Mouse (Mus musculus) CD4-positive, CD25-positive, alpha-beta regulatory T cell, adult 4 months (primary cell): Measurements from ENCODE around the gene Cpne6. TPM values are rescaled to one million over a fixed set of nuclear protein-coding genes. Genes with fewer than 3 reads are reported as not detected.

Experiments used
- ATAC-seq: one replicate; pipeline ENCODE4 v1.8.0; 2017
- polyA plus RNA-seq, 2 experiments: library from polyadenylated mRNA; unstranded; fragments of 100-300 nt; shearing (Covaris generic); gene quantifications; one replicate each; pipeline ENCODE4 v1.2.1; 2017

Cpne6 gene
- polyA plus RNA-seq, 2 experiments from 2014 or later: not detected

- no peak for ATAC-seq
These were observed 4.6 kb upstream of the Cpne6 start for GRCm38 (mm10) chr14:55505612-55506011.

GRCm38 (mm10) chr14:55507801-55508200, 2.4 kb upstream of the Cpne6 start:
- no peak for ATAC-seq

- ATAC-seq: no peak
These were observed 705 bp upstream of the Cpne6 start for GRCm38 (mm10) chr14:55509540-55509939.

DNA sequence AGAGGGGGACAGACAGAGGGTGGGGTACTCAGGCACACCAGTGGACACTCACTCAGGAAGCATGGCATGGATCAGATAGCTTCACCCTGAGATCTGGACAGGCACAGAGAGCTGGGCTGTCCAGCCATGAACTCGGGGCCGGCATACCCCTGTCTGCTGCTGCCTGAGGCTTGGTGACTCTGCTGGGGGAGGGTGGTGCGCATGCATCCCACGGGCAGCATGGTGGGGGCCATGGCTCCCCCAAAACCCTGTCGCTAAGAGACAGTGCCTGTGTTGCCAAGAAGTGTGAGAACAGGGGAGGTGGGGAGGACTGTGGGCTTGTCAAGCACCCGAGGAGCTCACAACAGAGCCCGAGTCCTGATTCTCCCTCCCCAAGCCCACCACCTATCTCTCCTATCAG, 792 bp downstream of the Cpne6 start:
- ATAC-seq: no peak

- no peak for ATAC-seq
These were observed 3.7 kb downstream of the Cpne6 start for GRCm38 (mm10) chr14:55513927-55514326.

- ATAC-seq: no peak
These were observed 5.6 kb downstream of the Cpne6 start for GRCm38 (mm10) chr14:55515846-55516245.

- no peak for ATAC-seq
These were observed 8.7 kb downstream of the Cpne6 start for GRCm38 (mm10) chr14:55518897-55519296.

GRCm38 (mm10) chr14:55519604-55520003, 9.4 kb downstream of the Cpne6 start:
- ATAC-seq: no peak

DNA sequence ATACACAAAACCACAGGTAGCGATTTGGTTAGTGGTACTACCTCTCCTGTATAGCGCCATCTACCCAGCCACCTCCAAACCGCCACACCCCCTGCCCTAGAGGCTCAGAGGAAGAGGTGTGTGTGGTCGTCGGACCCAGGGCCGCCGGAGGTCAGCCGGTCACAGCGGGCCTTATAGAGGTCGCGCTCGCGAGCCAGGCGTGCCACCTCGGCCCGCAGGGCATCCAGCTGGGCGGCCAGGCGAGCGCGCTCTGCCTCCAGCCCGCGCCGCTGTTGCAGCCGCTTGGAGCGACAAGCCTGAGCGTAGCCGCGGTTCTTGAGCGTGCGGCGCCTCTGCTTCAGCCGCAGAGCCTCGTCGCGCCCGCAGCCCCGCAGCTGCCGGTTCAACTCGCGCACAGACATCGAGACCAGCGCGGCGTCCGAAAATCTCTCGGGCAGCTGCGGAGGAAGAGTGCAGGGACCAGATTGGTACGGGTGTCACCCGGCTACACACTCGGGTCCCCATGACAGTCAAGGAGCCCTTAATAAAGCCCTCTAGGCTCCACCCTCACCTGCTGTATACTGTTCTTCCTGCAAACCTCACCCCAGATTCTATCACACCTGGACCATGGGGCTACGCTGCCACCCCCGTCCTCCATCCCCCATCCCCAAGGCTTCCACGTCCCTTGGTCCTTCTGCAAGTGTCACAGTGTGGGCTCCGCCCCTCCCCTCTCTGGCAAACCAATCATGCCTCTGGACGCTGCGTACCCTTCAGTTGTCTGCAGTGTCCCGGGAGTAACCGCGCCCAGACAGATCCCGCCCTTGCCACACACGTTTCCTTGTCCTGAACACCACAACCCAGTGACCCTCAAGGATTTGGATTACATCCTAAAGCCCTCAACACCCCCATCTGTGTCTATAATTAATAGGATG, 10.5 kb downstream of the Cpne6 start:
- no peak for ATAC-seq

DNA sequence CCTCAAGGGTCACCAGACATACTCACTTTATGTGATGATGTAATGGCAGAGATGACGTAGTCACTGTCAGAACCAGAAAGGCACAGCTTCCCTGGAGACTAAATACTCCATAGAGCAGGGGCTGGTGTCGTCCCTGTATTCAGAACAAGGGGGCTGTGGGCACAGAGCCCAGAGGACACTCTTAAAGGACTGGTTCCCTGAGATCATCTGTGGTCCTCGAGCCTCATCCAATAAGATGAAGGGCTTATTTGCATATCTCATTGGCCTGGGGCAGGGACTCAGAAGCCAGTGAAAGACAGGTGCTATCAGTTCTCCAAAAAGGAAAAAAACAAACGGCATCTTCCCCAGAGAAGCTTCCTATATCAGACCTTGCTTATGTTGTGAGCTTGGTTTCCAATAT, 13.8 kb downstream of the Cpne6 start:
- ATAC-seq: no peak

GRCm38 (mm10) chr14:55524785-55525184, 14.5 kb downstream of the Cpne6 start, which contains the start of gene Nrl:
Nrl (minus strand) TSS chr14:55524981.
- no peak for ATAC-seq

- no peak for ATAC-seq
These were observed 16.4 kb downstream of the Cpne6 start for GRCm38 (mm10) chr14:55526674-55527073.

- peak; percentile 37 for ATAC-seq
These were observed 17.7 kb downstream of the Cpne6 start for GRCm38 (mm10) chr14:55527940-55528339.

DNA sequence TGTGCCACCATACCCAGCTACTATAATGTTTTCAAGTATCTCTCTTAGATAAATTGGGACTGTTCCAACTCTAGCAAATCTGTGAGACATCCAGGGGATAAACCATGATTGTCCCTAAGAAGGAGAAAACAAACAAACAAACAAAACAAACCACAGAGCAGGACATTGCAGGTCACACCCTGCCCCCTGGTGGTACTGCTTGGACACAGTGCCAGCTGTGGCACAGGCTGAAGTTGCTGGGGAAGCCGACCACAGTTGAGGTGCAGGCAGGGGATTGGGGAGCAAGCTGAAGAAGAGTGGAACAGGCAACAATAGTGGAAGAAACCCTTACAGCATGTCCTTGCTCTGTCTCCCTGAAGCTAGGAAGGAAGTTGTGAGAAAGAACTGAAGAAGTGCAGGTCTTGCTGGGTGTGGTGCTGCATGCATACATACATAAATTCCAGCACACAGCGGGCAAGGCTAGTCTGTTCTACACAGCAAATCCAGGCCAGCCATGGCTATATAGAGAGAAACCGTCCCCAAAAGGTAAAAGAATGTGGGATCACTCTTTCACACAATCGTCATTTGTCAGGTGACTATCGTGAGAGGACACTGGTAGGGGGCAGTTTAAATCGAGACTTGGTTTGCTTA, 26.0 kb downstream of the Cpne6 start:
- ATAC-seq: no peak

GRCm38 (mm10) chr14:55540067-55540786, 30.0 kb downstream of the Cpne6 start, which contains the start of gene Pck2:
Pck2 (plus strand) TSS chr14:55540266.
- ATAC-seq: peak; percentile 83

GRCm38 (mm10) chr14:55540787-55541321, 30.6 kb downstream of the Cpne6 start:
- ATAC-seq: peak; percentile 48

DNA sequence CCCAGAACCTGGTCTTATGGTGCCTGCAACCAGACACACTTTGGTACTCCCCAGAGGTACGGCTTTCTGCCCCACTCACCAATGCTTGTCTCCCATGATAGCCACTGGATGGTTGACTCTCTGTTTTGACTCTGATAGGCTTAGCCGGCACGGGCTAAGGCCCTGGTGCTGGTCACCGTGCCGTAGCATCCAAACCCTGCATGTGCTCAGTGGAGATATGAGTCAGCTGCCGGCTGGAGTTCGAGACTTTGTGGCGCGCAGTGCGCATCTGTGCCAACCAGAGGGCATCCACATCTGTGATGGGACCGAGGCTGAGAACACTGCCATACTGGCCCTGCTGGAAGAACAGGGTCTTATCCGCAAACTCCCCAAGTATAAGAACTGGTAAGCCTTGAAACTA, 32.0 kb downstream of the Cpne6 start:
- ATAC-seq: no peak

- ATAC-seq: no peak
These were observed 34.1 kb downstream of the Cpne6 start for GRCm38 (mm10) chr14:55544334-55544733.

DNA sequence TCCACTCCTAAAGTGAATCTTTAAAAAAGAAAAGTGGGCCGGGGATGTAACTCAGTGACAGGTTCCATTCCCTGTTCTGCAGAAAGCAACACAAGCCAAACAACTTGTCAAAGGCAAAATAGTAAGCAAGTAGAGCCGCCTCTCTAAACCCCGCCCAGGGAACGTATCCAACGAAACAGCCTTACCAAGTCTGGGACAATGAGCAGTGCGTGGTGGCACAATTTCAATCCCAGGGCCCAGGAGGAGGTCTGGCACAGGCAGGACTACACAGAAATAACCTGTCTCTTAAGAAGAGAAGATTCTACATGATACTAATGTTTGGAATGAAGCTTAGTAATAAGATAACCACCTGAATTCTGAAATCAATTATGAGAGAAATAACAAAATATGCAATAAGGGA, 39.9 kb downstream of the Cpne6 start:
- ATAC-seq: no peak

DNA sequence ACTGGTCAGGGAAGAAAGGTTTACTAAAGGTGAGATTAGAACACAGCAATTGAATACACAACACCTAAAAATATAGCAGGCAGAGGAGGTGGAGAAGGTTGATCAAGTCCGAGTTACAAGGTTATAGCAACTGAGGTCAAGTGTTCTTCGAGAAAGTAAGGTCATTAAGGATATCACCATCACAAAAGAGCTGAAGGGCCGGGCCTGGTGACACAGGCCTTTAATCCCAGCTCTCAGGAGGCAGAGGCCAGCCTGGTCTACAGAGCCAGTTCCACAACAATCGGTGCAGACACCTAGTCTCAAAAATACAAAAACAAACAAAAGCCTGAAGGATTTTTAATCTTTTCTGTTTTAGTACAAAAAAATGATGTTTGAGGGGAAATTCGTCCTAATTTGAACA, 41.1 kb downstream of the Cpne6 start:
- no peak for ATAC-seq

DNA sequence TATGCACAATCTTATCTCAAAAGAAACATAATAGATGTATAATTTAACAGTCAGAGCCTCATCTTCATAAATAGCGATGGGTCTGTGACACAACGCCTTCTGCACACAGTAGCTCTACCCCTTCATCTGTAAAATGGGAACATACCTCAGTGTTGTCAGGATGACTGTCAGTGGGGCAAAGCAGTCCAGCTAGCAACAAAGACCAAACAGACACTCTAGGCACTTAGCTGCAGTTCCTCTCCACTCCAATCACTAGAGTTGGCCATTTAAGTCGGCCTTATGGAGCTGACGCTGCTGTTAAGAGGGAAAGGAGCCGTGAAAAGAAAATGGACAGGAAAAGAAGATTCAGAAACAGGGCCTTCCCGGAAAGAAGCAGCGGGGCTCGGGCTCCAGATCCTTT, 41.5 kb downstream of the Cpne6 start:
- ATAC-seq: no peak

DNA sequence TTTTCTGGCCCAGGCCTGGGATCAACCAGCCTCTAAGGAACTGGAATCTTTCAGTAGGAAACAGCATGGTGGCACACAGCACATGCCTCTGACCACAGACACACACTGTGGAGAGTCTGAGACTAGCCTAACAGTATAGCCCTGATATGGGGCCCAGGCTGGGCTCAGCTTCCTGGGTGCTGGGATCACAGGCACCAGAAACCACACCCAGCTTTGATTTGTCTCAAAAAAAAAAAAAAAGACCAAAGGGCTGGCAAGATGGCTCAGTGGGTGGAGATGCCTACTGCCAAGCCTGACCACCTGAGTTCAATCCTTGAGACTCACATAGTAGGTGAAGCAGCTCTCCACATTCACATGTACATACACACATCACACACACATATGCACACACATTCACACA, 44.4 kb downstream of the Cpne6 start:
- no peak for ATAC-seq

- no peak for ATAC-seq
These were observed 45.5 kb downstream of the Cpne6 start for GRCm38 (mm10) chr14:55555788-55556187.
